Mouse (Mus musculus) lung, embryonic 16.5 days (tissue): Measurements from ENCODE around the gene Zswim1. TPM values are rescaled to one million over a fixed set of nuclear protein-coding genes. Genes with fewer than 3 reads are reported as not detected.
"Not testable (repeated sequence)": the region's sequence is repeated elsewhere in the genome, so short reads cannot be mapped to it uniquely, and the experiment has no call there.

ENCODE experiments used
- ATAC-seq: fragments of 200-750 bp; cut with Nextera tagmentation; 2 replicates; pipeline ENCODE4 v1.8.0; 2017; ENCODE audit warnings: low read depth, mild to moderate bottlenecking, moderate library complexity
- H3K27ac ChIP-seq: fragments of 300-500 bp; sonication (generic); 2 replicates; pipeline ENCODE4 v1.5.1; 2014; ENCODE audit warnings: mild to moderate bottlenecking, control low read depth, low read length
- H3K27me3 ChIP-seq: fragments of 300-500 bp; sonication (generic); 2 replicates; pipeline ENCODE4 v1.6.1; 2014; ENCODE audit warnings: low read depth, low read length, mixed read lengths; ENCODE audit not compliant: control insufficient read depth, insufficient read depth
- H3K36me3 ChIP-seq: fragments of 300-500 bp; sonication (generic); 2 replicates; pipeline ENCODE4 v1.6.1; 2014; ENCODE audit warnings: low read length; ENCODE audit not compliant: control insufficient read depth, insufficient read depth
- H3K4me1 ChIP-seq: fragments of 300-500 bp; sonication (generic); replicated peaks from 2 replicates; pipeline ENCODE4 v1.6.1; 2014; ENCODE audit warnings: low read length, mixed read lengths; ENCODE audit not compliant: control insufficient read depth, insufficient read depth
- H3K4me2 ChIP-seq: fragments of 300-500 bp; sonication (generic); 2 replicates; pipeline ENCODE4 v1.6.1; 2014; ENCODE audit warnings: low read depth, low read length, control low read depth
- H3K4me3 ChIP-seq: fragments of 300-500 bp; sonication (generic); 2 replicates; pipeline ENCODE4 v1.5.1; 2014; ENCODE audit warnings: mild to moderate bottlenecking, low read length, control low read depth
- H3K9ac ChIP-seq: fragments of 300-500 bp; sonication (generic); 2 replicates; pipeline ENCODE4 v1.6.1; 2014; ENCODE audit warnings: low read length, control low read depth
- H3K9me3 ChIP-seq: fragments of 300-500 bp; sonication (generic); 2 replicates; pipeline ENCODE4 v1.6.1; 2016; ENCODE audit warnings: low read length; ENCODE audit not compliant: control insufficient read depth
- WGBS: fragments of 180-500 bp; shearing (Covaris S2); extraction: QIAGEN DNeasy Blood & Tissue Kit; methylation state at CpG from one replicate; pipeline ENCODE4 v1.1.7; 2014; 5-methylcytosine and 5-hydroxymethylcytosine counted together
- polyA plus RNA-seq: library from polyadenylated mRNA; unstranded; fragments of >200 nt; fragmentation: Nextera tagmentation; extraction: Ambion mirVana; gene quantifications from 2 replicates; pipeline ENCODE4 v1.2.1, GENCODE M21; 2015

The Zswim1 gene
- polyA plus RNA-seq, 1 experiment from 2014 or later = 16.6 TPM

DNA sequence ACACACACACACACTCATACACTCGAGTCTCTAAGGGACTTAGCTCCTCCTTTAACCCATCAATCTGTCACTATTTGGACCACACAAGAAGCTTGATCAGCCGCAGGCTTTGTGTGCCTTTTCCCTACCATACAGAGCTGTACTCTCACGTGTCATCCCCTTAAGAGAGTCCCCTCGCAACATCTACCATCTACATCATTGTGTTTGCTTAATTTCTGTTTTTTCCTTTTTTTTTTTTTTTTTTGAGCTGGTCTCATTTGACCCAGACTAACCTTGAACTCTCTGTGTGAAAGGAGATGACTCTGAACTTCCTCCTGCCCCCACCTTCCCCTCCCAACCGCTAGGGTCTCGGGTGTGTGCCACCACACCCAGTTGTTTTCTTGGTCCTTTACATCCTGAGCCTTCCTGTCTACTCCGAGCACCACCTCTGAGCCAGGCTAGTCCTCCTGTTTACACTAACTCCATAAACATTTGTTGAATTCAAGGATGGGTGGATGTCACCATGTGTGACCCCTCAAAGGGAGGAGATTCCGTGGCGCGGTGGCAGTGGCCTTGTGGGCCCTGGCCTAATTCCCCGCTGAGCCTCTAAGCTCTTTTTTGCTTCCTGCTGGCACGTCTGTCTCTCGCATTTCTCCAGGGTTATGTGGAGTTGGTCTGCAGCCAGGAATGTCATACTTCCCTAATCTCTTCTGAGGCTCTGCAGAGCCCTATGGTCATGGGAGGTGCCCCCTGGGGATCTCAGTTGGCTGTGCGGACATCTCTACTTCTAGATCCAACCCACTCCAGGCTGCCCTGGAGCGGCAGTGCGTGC lies 44.5 kb downstream of the Zswim1 start:
- peak overlapping the region; percentile 89 for H3K27ac ChIP-seq
- H3K9ac ChIP-seq = no peak overlapping the region
- H3K4me3 ChIP-seq = no peak overlapping the region
- H3K4me2 ChIP-seq = no peak overlapping the region
- 27% methylated on average over 16 of the region's 16 CpGs for WGBS
- H3K27me3 ChIP-seq = no peaks in the 10 kb centered on the region
- no peaks in the 10 kb centered on the region for H3K36me3 ChIP-seq
- H3K4me1 ChIP-seq = peaks cover 13% of the 10 kb centered on the region
- ATAC-seq = peak; percentile 76
- peaks cover 7% of the 10 kb centered on the region for H3K9me3 ChIP-seq

- no peak for ATAC-seq
- H3K9me3 ChIP-seq = peaks cover 7% of the 10 kb centered on the region
- 89% methylated on average over 7 of the region's 7 CpGs for WGBS
- peak overlapping the region; percentile 89 for H3K27ac ChIP-seq
- H3K36me3 ChIP-seq = no peaks in the 10 kb centered on the region
- H3K4me3 ChIP-seq = no peak overlapping the region
- no peak overlapping the region for H3K4me2 ChIP-seq
- no peak overlapping the region for H3K9ac ChIP-seq
- H3K4me1 ChIP-seq = peaks cover 7% of the 10 kb centered on the region
- H3K27me3 ChIP-seq = no peaks in the 10 kb centered on the region
These were observed 45.1 kb downstream of the Zswim1 start for GRCm38 (mm10) chr2:164867566-164867965.

DNA sequence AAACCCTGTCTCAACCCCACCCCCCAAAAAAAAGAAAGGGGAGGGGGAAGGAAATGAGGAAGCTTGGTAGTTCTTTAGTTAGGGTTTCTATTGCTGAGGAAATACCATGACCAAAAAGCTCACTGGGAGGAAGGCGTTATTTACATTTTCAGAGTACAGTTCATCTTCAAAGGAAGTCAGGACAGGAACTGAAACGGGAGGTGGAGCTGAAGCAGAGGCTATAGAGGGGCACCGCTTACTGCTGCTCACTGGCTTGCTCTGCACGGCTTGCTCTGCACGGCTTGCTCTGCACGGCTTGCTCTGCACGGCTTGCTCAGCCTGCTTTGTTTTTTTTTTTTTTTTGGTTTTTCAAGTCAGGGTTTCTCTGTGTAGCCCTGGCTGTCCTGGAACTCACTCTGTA lies 46.0 kb downstream of the Zswim1 start:
- Histone ChIP-seq H3K27me3 (no peaks in the 10 kb centered on the region), H3K4me1 (peaks cover 3% of the 10 kb centered on the region; the same call in 1 of the 2 replicates), H3K27ac (peak overlapping the region; percentile 89; the same call in 1 of the 2 replicates), H3K9me3 (peaks cover 7% of the 10 kb centered on the region), H3K4me2 (no peak overlapping the region), H3K9ac (no peak overlapping the region), H3K4me3 (no peak overlapping the region), H3K36me3 (no peaks in the 10 kb centered on the region)
- ATAC-seq = peak; percentile 47
- WGBS = 32% methylated on average over 7 of the region's 7 CpGs

- no peak overlapping the region for H3K27ac ChIP-seq
- H3K4me2 ChIP-seq = no peak overlapping the region
- H3K4me3 ChIP-seq = no peak overlapping the region
- no peak for ATAC-seq
- H3K4me1 ChIP-seq = peaks cover 15% of the 10 kb centered on the region
- H3K27me3 ChIP-seq = no peaks in the 10 kb centered on the region
- no peaks in the 10 kb centered on the region for H3K36me3 ChIP-seq
- H3K9ac ChIP-seq = no peak overlapping the region
- 48% methylated on average over 6 of the region's 6 CpGs for WGBS
- H3K9me3 ChIP-seq = peaks cover 7% of the 10 kb centered on the region
These were observed 49.3 kb downstream of the Zswim1 start for GRCm38 (mm10) chr2:164871602-164872303.

DNA sequence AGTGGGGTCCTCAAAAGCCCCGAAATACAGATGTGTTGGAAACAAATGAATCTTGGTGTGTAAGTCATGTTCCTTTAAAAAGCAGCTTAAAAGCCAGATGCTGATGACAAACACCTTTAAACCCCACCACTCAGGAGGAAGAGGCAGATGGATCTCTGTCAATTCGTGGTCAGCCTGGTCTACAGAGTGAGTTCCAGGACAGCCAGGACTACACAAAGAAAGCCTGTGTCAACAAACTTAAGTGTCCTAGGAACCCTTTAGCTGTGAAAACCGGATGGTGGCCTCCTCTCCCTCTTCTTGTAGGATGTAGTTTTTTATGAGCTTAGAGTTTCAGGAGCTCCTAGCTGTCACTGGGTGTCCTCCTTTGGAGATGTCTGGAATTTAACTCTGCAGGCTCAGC lies 51.1 kb downstream of the Zswim1 start:
- Histone ChIP-seq H3K4me1 (peaks cover 16% of the 10 kb centered on the region), H3K36me3 (no peaks in the 10 kb centered on the region), H3K9ac (0 out of 2 replicates have a peak overlapping the region, but pooled peaks have one; percentile 2), H3K4me2 (no peak overlapping the region), H3K4me3 (no peak overlapping the region), H3K27ac (peak overlapping the region; percentile 86), H3K27me3 (no peaks in the 10 kb centered on the region), H3K9me3 (no peaks in the 10 kb centered on the region)
- no peak for ATAC-seq
- 30% methylated on average over 3 of the region's 3 CpGs for WGBS

DNA sequence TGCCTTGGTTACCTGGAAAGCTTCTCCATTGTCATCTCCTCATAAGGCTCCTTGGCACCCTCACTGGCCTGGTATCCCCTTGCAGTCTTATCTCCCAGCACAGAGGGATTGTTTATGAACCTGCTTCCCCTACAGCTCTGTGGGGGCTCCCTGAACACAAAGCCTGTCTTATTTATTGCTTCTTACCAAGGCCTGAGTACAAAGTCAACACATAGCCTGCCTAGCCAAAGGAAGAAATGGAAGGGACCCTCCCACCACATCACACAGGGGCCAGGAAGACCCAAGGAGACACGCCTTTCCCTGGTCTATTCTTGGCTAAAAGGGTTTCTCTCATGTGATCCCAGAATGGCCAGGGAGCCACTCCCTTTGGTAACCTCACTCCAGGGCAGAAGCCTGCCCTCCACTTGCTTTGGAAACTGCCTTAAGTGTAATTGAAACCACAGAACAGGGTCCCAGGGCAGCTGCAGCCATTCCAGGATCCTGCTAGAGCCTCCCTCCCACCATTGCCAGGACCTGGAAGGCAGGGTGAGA lies 51.8 kb downstream of the Zswim1 start:
- ATAC-seq = peak; percentile 61
- H3K36me3 ChIP-seq = no peaks in the 10 kb centered on the region
- H3K9me3 ChIP-seq = no peaks in the 10 kb centered on the region
- H3K9ac ChIP-seq = peak overlapping the region; percentile 15; the same call in 1 of the 2 replicates
- no peak overlapping the region for H3K4me2 ChIP-seq
- no peak overlapping the region for H3K4me3 ChIP-seq
- peak overlapping the region; percentile 86 for H3K27ac ChIP-seq
- 20% methylated on average over 1 of the region's 1 CpGs for WGBS
- peaks cover 16% of the 10 kb centered on the region for H3K4me1 ChIP-seq
- no peaks in the 10 kb centered on the region for H3K27me3 ChIP-seq

DNA sequence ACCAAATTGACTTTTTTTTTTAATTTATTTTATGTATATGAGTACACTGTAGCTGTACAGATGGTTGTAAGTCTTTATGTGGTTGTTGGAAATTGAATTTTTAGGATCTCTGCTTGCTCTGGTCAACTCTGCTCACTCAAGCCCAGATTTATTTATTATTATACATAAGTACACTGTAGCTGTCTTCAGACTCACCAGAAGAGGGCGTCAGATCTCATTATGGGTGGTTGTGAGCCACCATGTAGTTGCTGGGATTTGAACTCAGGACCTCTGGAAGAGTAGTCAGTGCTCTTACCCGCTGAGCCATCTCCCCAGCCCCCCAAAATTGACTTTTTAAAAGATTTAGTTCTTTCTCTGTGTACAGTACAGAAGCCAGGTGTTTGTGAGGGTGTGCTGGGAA lies 53.2 kb downstream of the Zswim1 start:
- not testable (repeated sequence) for H3K9me3 ChIP-seq, H3K27me3 ChIP-seq, H3K4me2 ChIP-seq, H3K9ac ChIP-seq, ATAC-seq, H3K4me3 ChIP-seq, H3K27ac ChIP-seq, H3K36me3 ChIP-seq
- H3K4me1 ChIP-seq = peaks cover 21% of the 10 kb centered on the region
- WGBS = 53% methylated on average over 2 of the region's 2 CpGs
